Mouse (Mus musculus): Measurements from ENCODE around the gene Rab11fip5.

Rab11fip5 gene

GRCm38 (mm10) chr6:85348133-85348532, 26.3 kb downstream of the Rab11fip5 start:
- no peak for DNase-seq (ENCODE audit: low spot score in 2 of 2)

GRCm38 (mm10) chr6:85346028-85346634, 28.3 kb downstream of the Rab11fip5 start:
- DNase-seq (ENCODE audit: low spot score in 2 of 2): peak; percentile 84 to 90

- DNase-seq (ENCODE audit: low spot score in 2 of 2): no peak
Observed at GRCm38 (mm10) chr6:85344929-85345328, 29.5 kb downstream of the Rab11fip5 start.

DNA sequence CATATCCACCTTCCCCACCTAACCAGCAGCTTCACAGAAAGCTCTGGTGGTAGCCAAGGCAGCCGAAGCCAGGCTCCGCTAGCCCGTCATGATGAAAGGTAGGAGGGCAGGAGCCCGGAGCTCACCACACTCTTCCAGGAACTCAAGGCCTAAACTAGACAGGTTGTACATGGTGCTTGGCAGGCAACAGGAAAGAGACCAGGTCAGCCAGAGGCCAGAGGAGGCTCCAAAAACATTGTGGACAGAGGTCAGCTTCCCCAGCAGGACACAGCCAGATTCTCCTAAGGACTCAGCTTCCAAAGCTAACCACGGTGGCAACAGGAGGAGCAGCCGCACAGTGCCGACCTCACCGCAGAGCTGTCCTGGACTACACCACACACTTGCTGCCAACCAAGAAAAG, 31.4 kb downstream of the Rab11fip5 start:
- DNase-seq (ENCODE audit: low spot score in 2 of 2): no peak

DNA sequence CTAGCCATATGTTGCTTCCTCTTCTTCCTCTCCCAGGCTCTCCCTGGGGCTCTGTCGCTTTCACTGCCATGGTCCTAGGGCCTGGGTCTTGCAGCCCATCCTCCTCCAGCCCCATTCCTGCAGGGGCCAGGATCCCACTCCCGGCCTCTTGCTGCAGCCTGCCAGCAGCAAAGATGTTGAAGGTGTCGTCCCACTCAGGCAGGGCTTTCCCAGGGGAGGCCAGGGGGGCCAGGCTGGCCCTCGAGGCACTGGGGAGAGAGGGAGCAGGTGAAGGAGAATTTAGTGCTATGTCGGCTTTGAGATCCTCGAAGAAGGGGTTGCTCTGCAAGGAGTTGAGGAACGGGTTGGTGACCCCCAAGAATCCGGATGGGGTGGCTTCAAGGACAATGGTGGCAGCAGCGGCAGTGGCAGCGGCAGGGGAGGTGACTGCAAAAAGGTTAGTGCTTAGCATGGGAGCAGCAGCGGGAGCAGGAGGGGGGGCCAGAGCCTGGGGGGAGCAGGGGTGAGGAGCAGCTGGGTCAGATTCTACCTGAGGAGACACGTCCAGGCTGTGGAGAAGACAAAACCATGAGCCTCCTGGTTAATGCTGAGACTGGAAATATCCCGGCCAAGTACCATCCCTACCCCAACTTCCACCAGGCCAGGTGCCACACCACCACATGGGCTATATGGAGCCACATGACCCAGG, 32.5 kb downstream of the Rab11fip5 start:
- DNase-seq (ENCODE audit: low spot score in 2 of 2): no peak

DNA sequence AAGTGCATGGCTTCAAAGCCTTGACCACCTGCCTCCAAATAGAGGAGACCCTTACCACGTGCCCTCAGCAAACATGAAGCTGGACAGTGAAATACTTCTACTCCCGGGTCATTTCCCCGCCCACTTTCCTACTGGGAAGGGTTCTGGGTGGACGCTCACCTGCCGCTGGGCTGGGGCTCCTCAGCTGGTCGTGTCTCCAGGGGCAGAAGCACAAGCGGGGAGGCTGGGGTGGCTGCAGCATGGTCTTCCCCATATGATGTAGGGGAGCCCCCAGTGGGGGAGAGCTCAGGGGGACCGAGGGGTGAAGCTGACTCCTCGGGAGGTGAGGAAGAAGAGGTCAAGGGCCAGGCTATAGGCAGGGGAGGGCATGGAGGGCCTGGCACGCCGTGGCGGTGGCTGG, 34.2 kb downstream of the Rab11fip5 start:
- no peak for DNase-seq (ENCODE audit: low spot score in 2 of 2)

DNA sequence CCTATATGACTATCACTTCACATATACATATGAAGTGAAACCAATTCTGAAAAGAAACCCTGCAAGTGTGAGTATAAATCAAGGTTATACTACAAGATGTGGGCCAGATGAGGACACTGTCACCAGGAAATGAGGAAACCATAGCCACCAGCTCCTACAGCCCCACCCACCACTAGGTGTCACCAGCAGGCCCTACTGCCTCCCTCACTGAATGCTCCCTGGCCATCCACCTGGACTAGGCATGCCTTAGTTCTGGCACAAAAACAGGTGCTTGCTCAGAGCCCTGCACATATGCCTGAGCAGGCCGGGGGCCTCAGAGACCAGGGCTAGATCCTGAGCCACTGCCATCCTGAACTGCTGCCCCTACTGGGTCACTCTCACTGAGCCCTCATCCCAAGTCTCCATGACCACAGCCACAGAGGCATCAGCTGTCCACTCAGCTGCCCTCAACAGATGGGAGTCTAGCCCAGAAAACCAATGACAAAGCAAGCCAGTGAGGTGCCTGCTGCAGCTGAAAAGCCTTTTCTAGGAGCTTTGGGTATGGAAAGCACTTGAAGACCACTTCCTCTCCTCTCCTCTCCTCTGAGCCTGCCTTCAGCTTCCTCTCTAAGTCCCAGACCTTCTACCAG, 35.0 kb downstream of the Rab11fip5 start:
- DNase-seq (ENCODE audit: low spot score in 2 of 2): peak in 1 of 2 experiments; percentile 57

DNA sequence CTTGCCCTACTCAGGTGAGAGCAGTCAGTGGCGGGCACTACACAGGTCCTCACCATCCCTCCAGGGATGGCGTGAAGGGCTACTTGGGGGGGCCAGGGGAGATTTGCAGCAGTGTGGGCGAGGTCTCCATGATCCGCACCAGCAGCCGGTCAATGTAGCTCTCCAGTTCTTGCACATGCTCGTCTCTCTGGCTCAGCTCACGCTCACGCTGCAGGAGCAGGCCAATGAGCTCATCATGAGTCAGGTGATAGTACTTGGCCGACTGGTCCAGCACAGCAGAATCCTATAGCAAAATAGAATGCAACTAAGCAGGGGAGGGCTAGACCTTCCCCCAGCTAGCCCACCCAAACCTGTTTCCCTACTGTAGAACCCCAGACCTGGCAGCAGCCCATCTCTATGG, 37.5 kb downstream of the Rab11fip5 start:
- DNase-seq (ENCODE audit: low spot score in 2 of 2): peak; percentile 45 to 57

DNA sequence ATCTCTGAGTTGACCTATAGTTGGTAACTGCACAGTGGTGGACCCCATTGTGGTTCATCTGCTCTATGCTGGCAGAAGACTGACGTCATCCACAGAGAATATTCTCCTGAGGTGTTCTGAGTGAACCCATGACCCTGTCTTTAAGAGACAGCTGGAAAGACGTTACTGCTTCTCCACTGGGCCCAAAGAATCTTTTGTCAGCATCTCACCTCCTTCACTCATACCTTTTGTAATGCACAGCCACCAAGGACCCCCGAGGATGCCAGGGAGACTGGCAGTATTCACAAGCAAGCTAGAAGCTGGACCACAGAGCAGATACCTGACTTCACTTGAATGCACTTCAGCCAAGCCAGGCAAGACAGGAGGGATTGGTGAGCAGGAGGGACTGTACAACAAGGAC, 39.1 kb downstream of the Rab11fip5 start:
- DNase-seq (ENCODE audit: low spot score in 2 of 2): no peak

GRCm38 (mm10) chr6:85334851-85335250, 39.6 kb downstream of the Rab11fip5 start:
- DNase-seq (ENCODE audit: low spot score in 2 of 2): no peak

DNA sequence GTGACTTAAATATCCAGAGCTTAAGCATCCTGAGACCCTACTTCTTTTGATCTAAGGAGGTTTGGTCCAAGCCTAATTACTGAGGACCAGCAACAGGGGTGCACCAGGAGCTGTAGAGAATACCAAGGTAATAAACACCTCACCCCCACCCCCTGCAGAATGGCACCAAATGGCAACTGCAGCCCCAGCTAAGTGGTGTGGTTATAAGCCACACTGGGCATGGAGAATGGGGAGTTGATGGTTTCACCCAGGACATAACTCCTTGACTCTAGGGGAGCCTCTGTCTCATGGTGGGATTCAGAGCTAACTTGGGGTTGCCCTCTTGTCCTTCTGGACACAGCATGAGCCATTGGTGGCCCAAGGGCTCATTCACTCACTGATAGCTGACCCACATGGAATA, 40.2 kb downstream of the Rab11fip5 start:
- no peak for DNase-seq (ENCODE audit: low spot score in 2 of 2)

DNA sequence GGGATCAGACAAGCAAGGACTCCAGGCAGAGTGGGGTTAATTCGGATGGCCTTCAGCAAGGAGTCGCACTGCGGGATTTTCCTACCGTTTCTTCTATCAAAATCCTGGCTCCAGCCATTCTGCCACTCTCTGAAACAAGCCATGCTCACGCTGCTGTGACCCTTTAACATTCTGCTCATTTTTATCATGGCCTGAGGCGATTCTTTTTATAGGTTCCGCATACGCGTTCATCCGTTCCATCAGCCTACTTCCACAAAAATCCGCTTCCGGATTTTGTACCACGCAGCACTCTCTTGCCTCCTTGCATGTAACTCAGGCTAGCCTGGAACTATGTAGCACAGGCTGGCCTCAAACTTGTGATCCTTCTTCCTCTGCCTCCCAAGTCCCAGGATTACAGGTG, 40.7 kb downstream of the Rab11fip5 start:
- DNase-seq (ENCODE audit: low spot score in 2 of 2): no peak

DNA sequence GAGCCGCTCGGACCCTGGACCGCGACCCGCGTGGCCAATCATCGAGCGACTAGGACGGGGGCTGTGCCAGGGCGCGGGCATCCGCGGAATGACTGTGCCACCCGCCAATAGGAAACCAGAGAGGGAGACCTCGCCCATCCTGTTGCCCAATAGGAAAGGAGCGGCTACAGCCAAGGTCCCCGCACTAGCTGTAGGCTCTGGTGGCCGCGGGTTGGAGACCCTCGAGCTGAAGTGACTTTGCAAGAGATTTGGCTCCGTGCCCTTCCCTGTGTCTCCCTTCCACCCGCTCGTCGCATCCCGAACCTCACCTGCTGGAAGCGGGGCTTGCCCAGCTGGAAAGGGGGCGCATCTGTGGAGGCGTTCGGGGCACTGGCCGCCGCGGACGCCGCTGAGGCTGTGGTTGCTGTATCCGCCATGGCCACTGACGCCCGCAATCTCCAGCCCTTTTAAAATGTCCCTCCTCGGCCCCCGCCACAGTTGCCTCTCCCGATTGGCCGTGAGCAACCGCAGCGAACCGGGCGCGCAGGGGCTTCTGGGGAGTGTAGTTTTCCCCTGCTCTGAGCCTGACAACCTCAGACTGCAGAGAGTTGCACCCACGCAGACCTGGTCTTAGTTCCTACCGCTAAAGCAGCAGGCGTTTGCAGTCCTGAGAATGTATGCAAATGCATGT, 41.3 kb downstream of the Rab11fip5 start, which contains the start of gene Sfxn5:
Gene Sfxn5, minus strand, starts transcription at position 423 of the 670 bp plus-strand sequence.
- peak; percentile 96 to 97 for DNase-seq (ENCODE audit: low spot score in 2 of 2)

- DNase-seq (ENCODE audit: low spot score in 2 of 2): peak in 1 of 2 experiments; percentile 39
Observed at GRCm38 (mm10) chr6:85332351-85332999, 42.0 kb downstream of the Rab11fip5 start.

- DNase-seq (ENCODE audit: low spot score in 2 of 2): no peak
Observed at GRCm38 (mm10) chr6:85331736-85332135, 42.7 kb downstream of the Rab11fip5 start.

DNA sequence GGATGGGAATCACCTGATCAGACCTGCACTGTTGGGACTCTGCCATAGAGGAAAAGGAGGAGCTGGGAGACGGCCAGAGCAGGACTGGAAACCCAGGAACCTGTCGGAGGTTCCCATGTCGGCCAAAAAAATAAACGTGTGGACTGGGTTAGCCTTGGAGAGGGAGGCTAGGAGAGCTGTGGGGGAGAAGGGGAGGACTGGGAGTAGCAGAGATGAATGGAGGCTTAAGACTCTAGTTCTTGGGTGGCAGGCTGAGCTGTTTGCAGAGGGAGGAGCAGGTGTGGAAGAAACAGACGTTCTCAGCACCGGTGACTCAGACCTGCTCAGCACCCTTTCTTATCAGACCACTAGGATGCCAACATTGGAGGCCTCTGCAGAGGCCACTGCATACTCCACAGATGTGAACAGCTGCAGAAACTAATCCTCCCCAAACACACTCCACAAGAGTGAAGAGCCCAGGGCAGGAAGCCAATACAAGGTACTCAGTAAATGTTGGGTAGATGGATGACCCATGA, 43.2 kb downstream of the Rab11fip5 start:
- DNase-seq (ENCODE audit: low spot score in 2 of 2): no peak

DNA sequence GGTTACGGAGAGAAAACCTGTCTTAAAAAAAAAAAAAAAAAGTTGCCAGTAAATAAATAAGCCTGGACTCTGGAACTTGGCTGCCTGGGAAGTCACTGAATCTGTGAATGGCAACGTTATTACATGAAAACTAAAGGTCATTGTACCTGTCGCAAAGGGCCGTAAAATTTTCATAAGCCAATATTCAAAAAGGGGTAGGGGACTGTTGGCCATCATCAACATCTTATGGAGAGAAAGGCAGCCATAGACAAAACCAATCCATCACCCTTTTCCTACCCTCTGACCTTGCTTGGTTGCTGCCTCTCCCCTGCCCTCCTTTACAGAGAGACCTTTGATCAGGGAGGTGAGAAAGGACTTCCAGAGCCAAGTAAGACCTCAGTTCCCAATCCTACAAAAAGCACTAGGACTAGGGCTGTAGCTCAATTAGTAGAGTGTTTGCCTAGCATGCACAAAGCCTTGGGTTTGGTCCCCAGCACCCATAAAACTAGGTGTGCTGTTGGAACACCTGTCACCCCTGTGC, 44.7 kb downstream of the Rab11fip5 start:
- DNase-seq (ENCODE audit: low spot score in 2 of 2): no peak

DNA sequence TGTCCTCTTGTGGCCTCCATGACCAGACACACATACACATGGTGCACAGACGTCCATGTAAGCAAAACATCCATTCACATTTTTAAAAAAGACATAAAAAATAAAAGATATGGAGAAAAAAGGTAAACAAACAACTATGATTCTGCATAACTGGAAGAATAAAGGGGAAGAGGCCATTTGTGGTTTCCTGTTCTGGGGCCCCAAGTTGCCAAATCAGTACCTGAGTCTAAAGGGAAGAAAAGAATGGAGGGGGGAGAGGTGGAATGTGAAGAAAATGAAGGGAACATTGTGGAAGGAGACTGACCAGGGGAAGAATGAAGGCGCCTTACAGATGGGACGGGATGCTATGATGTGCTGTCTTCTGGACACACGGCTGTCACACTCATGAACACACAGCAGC, 47.9 kb downstream of the Rab11fip5 start:
- DNase-seq (ENCODE audit: low spot score in 2 of 2): no peak

DNA sequence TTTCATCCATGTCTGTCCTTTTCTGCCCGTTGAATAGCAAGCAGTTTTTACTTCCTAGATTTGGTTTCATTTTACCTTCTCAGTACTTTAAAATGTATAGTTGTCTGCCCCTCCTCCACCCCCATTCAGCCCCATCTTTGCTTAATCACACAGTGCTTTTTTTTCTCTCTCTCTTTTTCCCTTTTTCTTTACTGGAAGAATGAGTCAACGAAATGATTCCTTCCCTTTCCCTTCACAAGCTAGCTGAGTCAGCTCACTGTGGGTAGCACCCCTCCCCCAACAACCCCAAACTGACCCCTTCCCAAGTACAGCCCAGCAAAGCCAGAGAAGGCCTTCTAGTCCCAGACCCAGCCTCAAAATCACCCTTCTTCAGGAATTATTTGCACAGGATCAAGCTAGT, 49.3 kb downstream of the Rab11fip5 start:
- DNase-seq (ENCODE audit: low spot score in 2 of 2): no peak

- peak in 1 of 2 experiments; percentile 58 for DNase-seq (ENCODE audit: low spot score in 2 of 2)
Observed at GRCm38 (mm10) chr6:85320445-85320866, 54.0 kb downstream of the Rab11fip5 start.

DNA sequence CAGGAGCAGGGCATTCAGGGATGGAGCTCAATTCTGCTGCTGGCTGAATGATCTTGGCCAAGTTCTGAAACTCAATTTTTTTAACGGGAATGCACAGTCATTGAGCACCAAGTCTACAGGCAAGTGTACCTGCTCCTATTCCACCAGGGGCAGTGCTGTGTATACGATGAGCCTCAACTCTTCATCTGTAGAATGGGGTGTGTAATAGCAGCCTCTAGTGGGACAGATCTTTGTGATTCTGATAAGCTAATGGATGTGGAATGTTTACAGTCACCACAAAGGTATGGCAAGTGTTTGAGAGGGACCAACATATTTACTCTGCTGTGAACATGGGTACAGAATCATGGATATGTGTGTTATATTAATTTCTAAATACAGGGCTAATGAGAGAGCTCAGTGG, 58.2 kb downstream of the Rab11fip5 start:
- DNase-seq (ENCODE audit: low spot score in 2 of 2): no peak
